Mouse (Mus musculus): Measurements from ENCODE around the gene Ssh3. TPM values are rescaled to one million over a fixed set of nuclear protein-coding genes. Genes with fewer than 3 reads are reported as not detected.
A peak's percentile ranks its signal among the peaks of the same experiment; 100 is the strongest.

The Ssh3 gene
- total RNA-seq, 2 experiments from 2014 or later = 5.2 to 16.8 TPM

DNA sequence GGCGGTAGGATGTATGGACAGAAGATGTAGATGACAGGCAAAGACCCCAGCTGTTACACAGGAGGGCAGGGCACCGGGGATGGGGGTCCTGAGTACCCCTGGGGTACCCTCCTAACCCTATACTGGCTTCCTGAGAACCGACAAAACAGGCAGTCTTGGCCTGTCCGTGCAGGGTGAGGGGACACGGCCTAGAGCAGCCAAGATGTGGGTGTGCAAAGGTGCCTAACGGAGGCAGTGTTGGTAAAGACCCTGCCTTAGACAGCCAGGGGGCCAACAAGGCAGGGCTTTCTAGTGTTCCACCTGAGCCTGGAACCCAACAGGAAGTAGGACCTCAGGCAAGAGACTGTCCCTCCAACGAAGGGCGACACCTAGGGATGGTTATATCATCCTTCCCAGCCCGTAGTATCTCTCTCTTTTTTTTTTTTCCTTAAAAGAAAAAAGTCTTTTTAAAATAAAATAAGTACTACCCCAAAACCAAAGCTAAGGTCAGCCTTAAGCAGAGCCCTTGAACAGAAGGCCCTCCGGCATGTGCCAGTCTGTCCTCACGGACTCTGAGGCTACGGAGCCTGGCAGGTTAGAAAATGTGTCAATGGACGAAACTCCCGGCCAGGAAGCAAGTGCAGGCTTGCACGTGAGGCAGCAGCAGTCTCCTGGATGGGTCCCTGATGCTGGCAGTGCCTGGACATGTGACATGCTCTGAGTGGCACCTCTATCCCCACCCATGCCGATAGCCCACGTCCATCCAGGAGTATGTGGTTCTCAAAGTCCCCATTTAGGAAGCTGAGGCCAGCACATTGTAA, 29.5 kb upstream of the Ssh3 start:
- no peak for ATAC-seq (replicated peaks; ENCODE audit: low FRiP score, poor library complexity, severe bottlenecking)

DNA sequence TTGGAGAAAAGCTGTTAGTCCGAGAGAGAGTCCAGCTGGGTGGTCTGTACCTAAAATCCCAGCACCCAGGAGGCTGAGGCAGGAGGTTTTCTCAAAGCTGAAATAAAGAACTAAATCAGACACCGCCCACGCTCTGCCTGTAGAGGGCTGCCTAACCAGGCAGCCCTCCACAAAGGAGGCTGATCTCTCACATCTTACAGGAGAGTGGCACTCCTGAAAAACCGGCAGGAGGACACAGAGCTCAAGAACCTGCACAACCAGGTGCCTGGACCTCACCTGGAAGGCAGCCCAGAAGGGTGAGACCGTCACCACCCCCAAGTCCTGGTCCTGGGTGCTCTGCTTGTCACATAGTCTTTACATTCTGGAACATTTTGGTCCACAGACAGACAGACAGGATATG, 28.9 kb upstream of the Ssh3 start:
- no peak for ATAC-seq (replicated peaks; ENCODE audit: low FRiP score, poor library complexity, severe bottlenecking)

GRCm38 (mm10) chr19:4296611-4297010, 27.6 kb upstream of the Ssh3 start:
- ATAC-seq (replicated peaks; ENCODE audit: low FRiP score, poor library complexity, severe bottlenecking) = no peak

DNA sequence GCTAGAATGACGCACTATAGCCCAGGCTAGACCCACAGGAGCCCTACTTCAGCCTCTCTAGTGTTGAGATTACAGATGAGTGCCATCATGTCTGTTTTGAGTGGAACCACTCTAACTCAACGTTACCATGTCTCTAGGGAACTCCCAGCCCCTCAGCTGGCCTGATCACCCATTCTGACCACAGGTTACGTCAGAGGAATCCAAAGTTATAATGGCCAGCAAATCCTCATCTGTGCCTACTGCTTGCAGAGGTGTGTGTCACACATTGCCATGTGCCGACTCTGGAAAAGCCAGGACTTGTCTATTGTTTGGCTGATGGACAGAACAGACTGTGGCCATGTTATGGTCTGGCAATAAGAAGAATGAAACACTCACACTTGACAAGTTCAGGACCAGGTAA, 26.4 kb upstream of the Ssh3 start:
- no peak for ATAC-seq (replicated peaks; ENCODE audit: low FRiP score, poor library complexity, severe bottlenecking)

DNA sequence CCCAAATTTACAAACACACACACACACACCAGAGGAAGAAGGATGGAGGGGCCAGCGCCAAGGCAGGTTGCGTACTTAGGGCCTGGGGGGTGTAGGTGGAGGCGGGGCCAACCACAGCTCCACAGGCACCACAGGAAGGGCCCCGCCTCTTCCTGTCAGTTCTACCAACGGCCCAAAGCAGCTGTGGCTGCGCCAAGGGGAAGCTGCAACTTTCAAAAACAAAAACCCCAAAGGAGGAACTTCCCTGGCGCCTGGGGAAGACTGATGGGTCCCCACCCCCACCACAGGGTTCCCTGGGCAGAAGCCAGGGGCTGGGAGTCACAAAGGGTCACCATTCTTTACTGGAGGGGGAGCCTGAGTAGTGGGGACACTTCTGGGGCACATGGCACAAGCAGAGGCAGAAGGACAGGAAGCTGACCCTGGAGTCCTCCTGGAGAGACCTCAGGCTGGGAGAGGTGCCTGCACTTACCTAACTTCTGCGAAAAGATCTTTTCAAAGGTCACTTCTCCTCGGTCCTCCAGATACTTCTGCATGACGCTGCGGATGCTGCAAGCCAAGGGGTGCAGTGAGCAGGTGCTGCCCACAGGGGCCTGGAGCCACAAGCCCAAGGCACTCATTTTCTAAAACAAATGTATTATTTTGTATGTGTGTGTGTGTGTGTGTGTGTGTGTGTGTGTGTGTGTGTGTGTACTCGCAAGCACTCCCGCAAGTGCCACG, 25.6 kb upstream of the Ssh3 start:
- ATAC-seq (replicated peaks; ENCODE audit: low FRiP score, poor library complexity, severe bottlenecking) = no peak

- no peak for ATAC-seq (replicated peaks; ENCODE audit: low FRiP score, poor library complexity, severe bottlenecking)
These were observed 22.2 kb upstream of the Ssh3 start for GRCm38 (mm10) chr19:4291161-4291560.

GRCm38 (mm10) chr19:4290749-4291148, 21.8 kb upstream of the Ssh3 start:
- ATAC-seq (replicated peaks; ENCODE audit: low FRiP score, poor library complexity, severe bottlenecking) = no peak

- ATAC-seq (replicated peaks; ENCODE audit: low FRiP score, poor library complexity, severe bottlenecking) = no peak
These were observed 14.7 kb upstream of the Ssh3 start for GRCm38 (mm10) chr19:4283653-4284052.

DNA sequence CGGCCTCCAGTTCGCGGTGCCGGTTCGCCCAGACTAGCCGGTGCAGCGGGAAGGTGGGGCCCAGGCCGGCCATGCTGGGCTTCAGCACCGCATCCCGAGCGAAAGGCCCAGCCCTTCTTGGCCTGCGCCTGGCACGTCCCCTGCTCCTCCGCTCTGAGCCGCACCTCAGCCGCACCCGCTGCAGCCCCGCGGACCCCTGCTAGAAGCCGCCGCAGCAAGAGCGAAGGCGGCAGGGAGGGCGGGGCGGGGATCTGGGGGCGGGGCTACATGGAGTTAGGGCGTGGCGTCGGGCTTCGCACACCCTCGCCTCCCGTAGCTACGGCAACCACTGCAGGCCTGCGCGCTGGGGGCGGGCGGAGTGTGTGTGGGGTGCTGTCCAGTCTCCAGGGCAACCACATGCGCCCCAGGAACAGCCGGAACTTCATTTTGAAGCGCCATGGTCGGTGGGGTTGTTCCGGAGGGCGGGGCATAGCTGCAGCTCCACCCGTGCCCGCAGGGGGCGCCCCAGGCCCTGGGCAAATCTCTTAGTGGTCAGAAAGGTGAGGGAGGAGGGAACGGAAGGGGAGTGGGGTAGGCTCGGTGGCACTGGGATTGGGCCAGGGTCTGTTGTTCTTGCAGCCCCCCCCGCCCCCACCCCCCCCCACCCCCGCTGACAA, 14.0 kb upstream of the Ssh3 start, which contains the start of gene Ankrd13d:
TSS of gene Ankrd13d (minus strand) at position 240 of the 656 bp plus-strand sequence.
- peak; percentile 74 for ATAC-seq (replicated peaks; ENCODE audit: low FRiP score, poor library complexity, severe bottlenecking)

DNA sequence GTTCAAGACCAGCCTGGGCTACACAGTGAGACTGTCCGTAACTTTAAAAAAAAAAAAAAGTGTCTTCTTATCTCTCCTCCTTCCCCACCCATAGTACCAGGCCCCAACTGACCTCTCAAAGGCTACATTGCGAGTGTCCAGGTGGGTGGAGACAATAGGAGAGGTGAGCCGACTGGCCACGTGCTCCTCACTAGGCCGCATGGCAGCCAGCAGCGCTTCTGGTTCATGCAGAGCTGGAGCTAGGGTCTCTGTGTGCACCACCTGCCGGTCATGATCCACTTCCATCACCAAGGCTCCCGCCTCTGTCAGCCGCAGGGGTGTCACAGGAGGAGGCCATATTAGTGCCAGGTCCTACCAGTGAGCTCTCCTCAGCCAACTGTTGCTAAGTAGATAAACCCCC, 11.4 kb upstream of the Ssh3 start:
- no peak for ATAC-seq (replicated peaks; ENCODE audit: low FRiP score, poor library complexity, severe bottlenecking)

GRCm38 (mm10) chr19:4279487-4279886, 10.5 kb upstream of the Ssh3 start:
- no peak for ATAC-seq (replicated peaks; ENCODE audit: low FRiP score, poor library complexity, severe bottlenecking)

DNA sequence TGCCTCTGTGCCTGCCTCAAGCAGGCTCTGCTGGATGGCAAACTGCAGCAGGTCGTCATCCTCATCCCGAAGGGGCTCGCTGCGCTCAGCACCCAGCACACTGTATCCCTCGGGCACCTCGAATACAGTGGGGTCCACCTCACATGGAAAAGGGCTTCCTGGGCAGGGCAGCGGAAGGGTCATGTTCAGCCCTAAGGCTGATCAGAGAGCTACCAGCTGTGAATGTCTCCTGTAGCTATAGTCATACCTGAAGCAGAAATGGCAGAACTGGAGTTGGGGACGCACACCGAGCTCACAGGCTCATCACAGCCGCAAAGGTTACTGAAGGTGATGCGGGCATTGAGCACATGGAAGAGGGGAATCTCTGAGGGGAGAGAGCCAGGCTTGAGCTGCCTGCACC, 2.0 kb upstream of the Ssh3 start:
- ATAC-seq (replicated peaks; ENCODE audit: low FRiP score, poor library complexity, severe bottlenecking) = no peak

DNA sequence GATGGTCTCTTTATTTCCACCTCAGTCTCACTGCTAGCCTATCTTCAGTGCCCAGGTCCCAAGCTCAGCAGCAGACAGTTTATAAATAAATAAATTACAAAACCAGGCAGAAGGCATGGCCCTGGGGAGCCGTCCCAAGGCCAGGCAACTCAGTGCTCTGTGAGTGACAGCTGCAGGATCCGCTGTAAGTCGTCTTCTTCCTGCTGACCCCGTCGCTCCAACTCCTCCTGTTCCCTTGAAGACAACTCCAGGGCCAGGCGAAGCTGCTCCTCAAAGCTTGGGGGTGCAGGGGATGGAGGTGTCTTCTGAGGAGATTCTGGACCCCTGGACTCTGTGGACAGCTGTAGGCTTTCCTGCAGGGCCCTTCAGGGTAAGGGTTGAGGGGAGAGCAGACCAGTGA, 1.2 kb upstream of the Ssh3 start:
- no peak for ATAC-seq (replicated peaks; ENCODE audit: low FRiP score, poor library complexity, severe bottlenecking)

DNA sequence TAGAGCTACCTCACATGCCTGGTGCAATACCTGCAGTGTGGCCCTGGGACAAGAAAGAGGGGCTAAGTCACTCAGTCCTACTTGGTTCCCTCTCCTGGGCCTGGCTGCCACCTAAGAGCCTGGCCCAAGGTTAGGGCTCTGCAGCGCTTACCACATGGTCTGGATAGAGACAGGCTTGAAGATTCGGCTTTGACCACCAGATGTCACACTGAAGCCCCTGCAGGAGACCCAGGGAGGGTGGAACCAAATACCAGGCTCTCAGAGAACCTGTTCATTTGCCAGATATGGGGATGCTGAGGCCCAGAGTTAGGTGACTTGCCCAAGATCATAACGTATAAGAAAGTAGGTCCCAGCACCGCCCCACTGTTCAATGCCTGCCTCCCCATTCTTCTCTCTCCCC, 3.0 kb downstream of the Ssh3 start:
- no peak for ATAC-seq (replicated peaks; ENCODE audit: low FRiP score, poor library complexity, severe bottlenecking)

DNA sequence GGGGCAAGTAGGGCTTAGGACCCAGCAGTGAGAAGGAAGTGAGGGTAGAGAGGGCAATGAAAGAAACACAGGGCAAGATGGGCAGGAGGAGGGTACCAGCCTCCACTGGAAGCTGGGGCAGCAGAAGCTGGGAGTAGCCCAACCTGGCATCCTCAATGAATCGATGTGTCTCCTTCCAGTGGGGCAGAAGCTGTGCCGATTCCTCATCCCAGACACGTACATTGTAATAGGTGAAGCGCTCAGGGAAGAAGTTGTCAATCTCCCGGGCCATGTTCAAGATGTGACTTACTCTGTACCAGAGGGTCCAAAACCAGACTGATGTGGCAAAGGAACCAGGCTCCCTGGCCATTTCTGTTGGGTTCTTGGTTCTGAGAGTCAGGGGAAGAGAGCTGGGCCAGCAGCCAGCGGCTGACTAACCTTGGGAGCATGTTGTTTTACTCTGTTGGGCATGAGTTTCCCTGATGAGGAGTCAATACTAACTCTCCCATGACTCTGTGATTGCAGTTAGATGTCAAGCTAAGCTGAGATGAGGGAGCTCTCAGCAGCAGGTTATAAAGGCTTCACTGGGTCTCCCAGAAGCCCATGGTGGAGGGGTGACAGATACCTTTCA, 4.7 kb downstream of the Ssh3 start:
- ATAC-seq (replicated peaks; ENCODE audit: low FRiP score, poor library complexity, severe bottlenecking) = no peak

DNA sequence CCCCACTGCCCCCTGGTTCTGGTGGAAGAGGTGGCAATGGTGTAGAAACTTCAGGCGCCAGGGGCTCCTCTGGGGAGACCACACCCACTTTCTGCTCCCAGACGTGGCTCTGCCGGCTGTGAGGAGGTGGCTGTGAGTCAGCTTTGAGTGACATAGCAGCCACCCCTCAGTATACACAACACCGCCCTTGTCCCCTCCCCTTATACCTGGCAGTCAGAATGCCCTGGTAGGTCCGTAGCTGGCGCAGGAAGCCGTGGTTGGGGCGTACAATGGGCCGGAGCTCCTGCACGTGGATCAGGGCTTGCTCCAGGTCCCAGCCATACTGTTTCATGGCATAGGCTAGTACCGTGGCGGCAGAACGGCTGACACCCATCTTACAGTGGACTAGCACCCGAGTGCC, 5.3 kb downstream of the Ssh3 start:
- ATAC-seq (replicated peaks; ENCODE audit: low FRiP score, poor library complexity, severe bottlenecking) = no peak

DNA sequence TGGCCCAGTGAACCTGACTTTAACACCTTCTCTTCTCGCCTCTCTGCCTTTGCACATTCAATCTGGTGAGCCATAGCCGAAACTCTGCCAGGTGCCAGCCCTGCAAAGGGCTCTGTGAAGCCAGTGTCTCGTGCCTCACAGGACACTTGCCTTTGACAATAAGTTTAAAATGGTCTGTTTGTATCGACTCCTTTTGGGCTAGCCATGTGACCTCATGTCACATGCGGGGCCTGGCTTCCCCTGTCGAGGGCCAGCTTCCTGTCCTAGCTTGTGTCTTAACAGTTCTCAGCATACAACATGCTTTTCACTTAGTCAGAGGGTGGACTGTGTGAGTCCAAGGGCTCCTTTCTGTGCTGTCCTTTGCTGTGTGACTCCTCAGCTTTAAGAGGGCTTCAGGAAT, 6.2 kb downstream of the Ssh3 start:
- ATAC-seq (replicated peaks; ENCODE audit: low FRiP score, poor library complexity, severe bottlenecking) = no peak

- no peak for ATAC-seq (replicated peaks; ENCODE audit: low FRiP score, poor library complexity, severe bottlenecking)
These were observed 7.8 kb downstream of the Ssh3 start for GRCm38 (mm10) chr19:4261038-4261698.

DNA sequence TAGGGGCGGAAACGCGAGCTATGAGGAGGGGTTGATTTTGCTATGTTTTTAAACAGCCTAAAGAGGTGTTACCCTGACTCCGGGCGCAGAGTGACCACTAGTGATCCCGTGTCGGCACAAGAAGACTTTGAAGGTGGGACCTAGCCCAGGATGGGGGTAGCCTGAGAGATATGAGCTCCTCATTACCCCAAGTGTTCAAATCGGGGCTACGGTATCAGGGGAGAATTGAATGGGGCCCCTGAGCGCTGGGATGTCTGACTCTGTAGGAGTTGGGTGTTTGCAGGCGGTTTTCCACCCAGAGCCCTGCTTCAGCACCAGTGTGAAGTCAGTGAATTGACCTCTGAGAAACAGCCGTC, 11.1 kb downstream of the Ssh3 start:
- ATAC-seq (replicated peaks; ENCODE audit: low FRiP score, poor library complexity, severe bottlenecking) = no peak
